Comparison of ENCODE assay signal across 18 mouse cellular contexts in genomic region chr5:146921224-146921623, GRCm38 (mm10). TPM values are rescaled to one million over a fixed set of nuclear protein-coding genes. Genes with fewer than 3 reads are reported as not detected.
DNase-seq lines count a peak whose midpoint lies in the region; ATAC-seq lines count a peak whose summit lies in the region.
"Had no signal": no experiment of that assay in that cellular context is flagged by ENCODE, and none has a peak within 500 bp of the region (broad histone marks: within the 10 kb centered on the region; RNA-seq: fewer than 3 reads in every experiment).

No protein-coding gene starts in this region.

- DNase-seq in forebrain, embryonic 10.5 days (ENCODE audit: extremely low spot score, low spot score) = no peak
- DNase-seq in midbrain, embryonic 10.5 days (ENCODE audit: low spot score) = no peak
- no peak for DNase-seq in gastrocnemius, postnatal 10 days
- DNase-seq in cerebellum, postnatal 4 days (ENCODE audit: low spot score in 2 of 2) = no peak
- DNase-seq: cerebellum, adult 11 months; gastrocnemius, postnatal 25 days; heart, postnatal 10 days; kidney, adult 18-20 months; lung, postnatal 14 days; right cerebral cortex, adult 18-20 months; thymus, adult 2 months had no signal

- no peak overlapping the region for H3K9ac ChIP-seq in forebrain, embryonic 13.5 days
- H3K9ac ChIP-seq in midbrain, embryonic 13.5 days (replicated peaks) = no peak overlapping the region
- no peak overlapping the region for H3K9ac ChIP-seq in limb, embryonic 12.5 days (replicated peaks)
- no peak overlapping the region for H3K9ac ChIP-seq in neural tube, embryonic 15.5 days (replicated peaks)
- H3K9ac ChIP-seq: liver, embryonic 14.5 days had no signal

- no peaks in the 10 kb centered on the region for H3K36me3 ChIP-seq in forebrain, embryonic 13.5 days (ENCODE audit: poor library complexity, severe bottlenecking)
- H3K36me3 ChIP-seq in forebrain, embryonic 10.5 days (replicated peaks) = no peaks in the 10 kb centered on the region
- no peaks in the 10 kb centered on the region for H3K36me3 ChIP-seq in midbrain, embryonic 13.5 days
- no peaks in the 10 kb centered on the region for H3K36me3 ChIP-seq in midbrain, embryonic 10.5 days
- no peaks in the 10 kb centered on the region for H3K36me3 ChIP-seq in limb, embryonic 12.5 days
- no peaks in the 10 kb centered on the region for H3K36me3 ChIP-seq in neural tube, embryonic 15.5 days
- H3K36me3 ChIP-seq: G1E had no signal

- H3K4me1 ChIP-seq in forebrain, embryonic 13.5 days = peaks cover 9% of the 10 kb centered on the region; the same call in 1 of the 2 replicates
- peaks cover 19% of the 10 kb centered on the region for H3K4me1 ChIP-seq in forebrain, embryonic 10.5 days
- H3K4me1 ChIP-seq in midbrain, embryonic 13.5 days (replicated peaks) = peaks cover 16% of the 10 kb centered on the region
- H3K4me1 ChIP-seq in midbrain, embryonic 10.5 days = peaks cover 17% of the 10 kb centered on the region
- peaks cover 19% of the 10 kb centered on the region for H3K4me1 ChIP-seq in limb, embryonic 12.5 days (replicated peaks)
- peaks cover 16% of the 10 kb centered on the region for H3K4me1 ChIP-seq in neural tube, embryonic 15.5 days

- 0 out of 2 replicates have a peak, but pooled peaks cover 9% of the 10 kb centered on the region for H3K27me3 ChIP-seq in forebrain, embryonic 13.5 days
- H3K27me3 ChIP-seq in forebrain, embryonic 10.5 days (ENCODE audit: poor library complexity, severe bottlenecking) = peaks cover 8% of the 10 kb centered on the region
- H3K27me3 ChIP-seq in midbrain, embryonic 13.5 days = no peaks in the 10 kb centered on the region
- peaks cover 14% of the 10 kb centered on the region for H3K27me3 ChIP-seq in midbrain, embryonic 10.5 days (ENCODE audit: low read depth, poor library complexity, severe bottlenecking)
- peaks cover 13% of the 10 kb centered on the region for H3K27me3 ChIP-seq in limb, embryonic 12.5 days
- 0 out of 2 replicates have a peak, but pooled peaks cover 6% of the 10 kb centered on the region for H3K27me3 ChIP-seq in neural tube, embryonic 15.5 days (replicated peaks)

- 0 out of 2 replicates have a peak, but pooled peaks cover 3% of the 10 kb centered on the region for H3K9me3 ChIP-seq in forebrain, embryonic 13.5 days (replicated peaks)
- H3K9me3 ChIP-seq in forebrain, embryonic 10.5 days = no peaks in the 10 kb centered on the region
- H3K9me3 ChIP-seq in midbrain, embryonic 13.5 days = no peaks in the 10 kb centered on the region
- H3K9me3 ChIP-seq in midbrain, embryonic 10.5 days (replicated peaks) = no peaks in the 10 kb centered on the region
- H3K9me3 ChIP-seq in limb, embryonic 12.5 days = peaks cover 7% of the 10 kb centered on the region; the same call in 1 of the 2 replicates
- no peaks in the 10 kb centered on the region for H3K9me3 ChIP-seq in neural tube, embryonic 15.5 days (replicated peaks)
- H3K9me3 ChIP-seq: G1E had no signal

- ATAC-seq in forebrain, embryonic 13.5 days = no peak
- ATAC-seq in midbrain, embryonic 13.5 days = no peak
- no peak for ATAC-seq in limb, embryonic 12.5 days (ENCODE audit: insufficient number of reproducible peaks, insufficient read depth, low FRiP score, low TSS enrichment, low read depth)
- no peak; the same call in 1 of the 2 replicates for ATAC-seq in neural tube, embryonic 15.5 days (ENCODE audit: low FRiP score)

- H3K4me2 ChIP-seq in forebrain, embryonic 13.5 days = peak overlapping the region; percentile 56
- peak overlapping the region; percentile 57 for H3K4me2 ChIP-seq in midbrain, embryonic 13.5 days (replicated peaks)
- H3K4me2 ChIP-seq in limb, embryonic 12.5 days = 0 out of 2 replicates have a peak overlapping the region, but pooled peaks have one; percentile 69
- peak overlapping the region; percentile 62 for H3K4me2 ChIP-seq in neural tube, embryonic 15.5 days

- no peak overlapping the region for H3K4me3 ChIP-seq in forebrain, embryonic 13.5 days
- H3K4me3 ChIP-seq in forebrain, embryonic 10.5 days = no peak overlapping the region
- H3K4me3 ChIP-seq in midbrain, embryonic 13.5 days (replicated peaks) = no peak overlapping the region
- H3K4me3 ChIP-seq in midbrain, embryonic 10.5 days = no peak overlapping the region
- no peak overlapping the region for H3K4me3 ChIP-seq in limb, embryonic 12.5 days (replicated peaks)
- peak overlapping the region; percentile 32 for H3K4me3 ChIP-seq in neural tube, embryonic 15.5 days (replicated peaks)
- H3K4me3 ChIP-seq: myocyte had no signal

- no peak overlapping the region for H3K27ac ChIP-seq in forebrain, embryonic 13.5 days
- H3K27ac ChIP-seq in forebrain, embryonic 10.5 days = no peak overlapping the region
- H3K27ac ChIP-seq in midbrain, embryonic 13.5 days = no peak overlapping the region
- H3K27ac ChIP-seq in midbrain, embryonic 10.5 days (replicated peaks) = no peak overlapping the region
- no peak overlapping the region for H3K27ac ChIP-seq in limb, embryonic 12.5 days
- no peak overlapping the region for H3K27ac ChIP-seq in neural tube, embryonic 15.5 days (replicated peaks)
- H3K27ac ChIP-seq: liver, embryonic 14.5 days had no signal

- 63% methylated on average over 8 of the region's 8 CpGs for WGBS in forebrain, embryonic 13.5 days
- WGBS in forebrain, embryonic 10.5 days = 67% methylated on average over 8 of the region's 8 CpGs
- WGBS in midbrain, embryonic 13.5 days = 57% methylated on average over 8 of the region's 8 CpGs
- 47% methylated on average over 8 of the region's 8 CpGs for WGBS in midbrain, embryonic 10.5 days
- WGBS in limb, embryonic 12.5 days = 36% methylated on average over 8 of the region's 8 CpGs
- 30% methylated on average over 8 of the region's 8 CpGs for WGBS in neural tube, embryonic 15.5 days

RNA-seq across cellular contexts. Expression of gene Gtf3a, which starts 27.2 kb away (rescaled TPM):
- 107 and 120 TPM in 2 replicates for polyA plus RNA-seq in forebrain, embryonic 13.5 days (2015; fragmentation: Nextera tagmentation; extraction: Ambion mirVana)
- polyA plus RNA-seq in forebrain, embryonic 10.5 days (2016; fragmentation: Nextera tagmentation; extraction: Ambion mirVana) = 149 and 150 TPM in 2 replicates
- 98.2 and 99.9 TPM in 2 replicates for polyA plus RNA-seq in midbrain, embryonic 13.5 days (2015; fragmentation: Nextera tagmentation; extraction: Ambion mirVana)
- 113 and 121 TPM in 2 replicates for polyA plus RNA-seq in midbrain, embryonic 10.5 days (2016; fragmentation: Nextera tagmentation; extraction: Ambion mirVana)
- 111 and 122 TPM in 2 replicates for polyA plus RNA-seq in limb, embryonic 12.5 days (2016; fragmentation: Nextera tagmentation; extraction: Ambion mirVana)
- 107 and 115 TPM in 2 replicates for polyA plus RNA-seq in neural tube, embryonic 15.5 days (2015; fragmentation: Nextera tagmentation; extraction: Ambion mirVana)
- total RNA-seq in gastrocnemius, postnatal 10 days (2021) = 10 to 100 TPM; 31.7 to 33.3 TPM

RNA-seq across cellular contexts. Expression of gene Mtif3, which starts 42.4 kb away (rescaled TPM):
- polyA plus RNA-seq in forebrain, embryonic 13.5 days (2015; fragmentation: Nextera tagmentation; extraction: Ambion mirVana) = 23.4 and 23.9 TPM in 2 replicates
- polyA plus RNA-seq in forebrain, embryonic 10.5 days (2016; fragmentation: Nextera tagmentation; extraction: Ambion mirVana) = 20.7 and 22.4 TPM in 2 replicates
- 25.9 and 30.6 TPM in 2 replicates for polyA plus RNA-seq in midbrain, embryonic 13.5 days (2015; fragmentation: Nextera tagmentation; extraction: Ambion mirVana)
- 20.8 and 22.6 TPM in 2 replicates for polyA plus RNA-seq in midbrain, embryonic 10.5 days (2016; fragmentation: Nextera tagmentation; extraction: Ambion mirVana)
- 20.4 and 22.3 TPM in 2 replicates for polyA plus RNA-seq in limb, embryonic 12.5 days (2016; fragmentation: Nextera tagmentation; extraction: Ambion mirVana)
- polyA plus RNA-seq in neural tube, embryonic 15.5 days (2015; fragmentation: Nextera tagmentation; extraction: Ambion mirVana) = 25.7 and 31.7 TPM in 2 replicates
- 10 to 100 TPM; 21.8 to 27.5 TPM for total RNA-seq in gastrocnemius, postnatal 10 days (2021)
